In the genomic region with DNA sequence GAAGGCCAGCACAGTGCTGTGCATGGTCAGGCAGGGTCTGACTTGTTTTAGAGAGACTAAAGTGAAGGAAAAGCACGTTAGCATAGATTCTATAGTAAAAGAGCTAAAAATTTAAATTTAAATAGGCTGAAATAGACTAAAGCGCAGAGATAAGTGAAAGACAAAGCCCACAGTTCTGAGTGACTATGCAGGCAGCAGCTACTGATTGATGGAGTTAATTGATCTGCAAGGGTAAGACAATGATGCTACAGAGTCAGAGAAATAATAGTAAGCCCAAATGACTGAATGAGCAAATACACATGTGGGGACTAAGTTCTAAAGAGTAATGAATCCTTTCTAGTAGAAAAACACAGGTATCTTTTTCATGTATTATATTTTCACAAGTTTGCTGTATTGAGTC, we compare ENCODE assay signal across 29 mouse cellular contexts.
"Had no signal": no experiment of that assay in that cellular context is flagged by ENCODE, and none has a peak within 500 bp of the region (broad histone marks: within the 10 kb centered on the region; RNA-seq: fewer than 3 reads in every experiment).

No protein-coding gene starts in this region.

- DNase-seq: heart, postnatal 10 days; heart, postnatal 14 days; heart, postnatal 36 days; heart, postnatal 4 days; kidney, adult 11 months; kidney, adult 18-20 months; kidney, adult 2 months; kidney, adult 8-10 months; kidney, adult 9 months; kidney, postnatal 10 days; kidney, postnatal 14 days; kidney, postnatal 25 days; kidney, postnatal 36 days; kidney, postnatal 4 days; layer of hippocampus, postnatal 36 days had no signal

- H3K27ac ChIP-seq: heart, embryonic 13.5 days; heart, embryonic 15.5 days; hindbrain, embryonic 10.5 days; hindbrain, embryonic 12.5 days; hindbrain, embryonic 13.5 days; hindbrain, embryonic 14.5 days; hindbrain, embryonic 15.5 days; hindbrain, postnatal 0 days; intestine, embryonic 15.5 days; kidney, embryonic 15.5 days; kidney, postnatal 0 days; layer of hippocampus, adult 2 months; left cerebral cortex, adult 2 months had no signal

- H3K4me3 ChIP-seq: heart, embryonic 12.5 days; heart, embryonic 13.5 days; heart, embryonic 15.5 days; hindbrain, embryonic 10.5 days; hindbrain, embryonic 12.5 days; hindbrain, embryonic 13.5 days; hindbrain, embryonic 15.5 days; intestine, embryonic 15.5 days; kidney, embryonic 15.5 days; layer of hippocampus, adult 2 months; left cerebral cortex, adult 2 months had no signal

- H3K9me3 ChIP-seq: heart, embryonic 12.5 days; heart, embryonic 13.5 days; heart, embryonic 15.5 days; hindbrain, embryonic 10.5 days; hindbrain, embryonic 12.5 days; hindbrain, embryonic 13.5 days; hindbrain, embryonic 15.5 days; intestine, embryonic 15.5 days; kidney, embryonic 15.5 days had no signal

- H3K9ac ChIP-seq: heart, embryonic 12.5 days; heart, embryonic 13.5 days; heart, embryonic 15.5 days; hindbrain, embryonic 12.5 days; hindbrain, embryonic 13.5 days; hindbrain, embryonic 14.5 days; hindbrain, embryonic 15.5 days; intestine, embryonic 15.5 days; kidney, embryonic 15.5 days had no signal

- H3K4me1 ChIP-seq: heart, embryonic 12.5 days; heart, embryonic 13.5 days; heart, embryonic 15.5 days; hindbrain, embryonic 10.5 days; hindbrain, embryonic 12.5 days; hindbrain, embryonic 13.5 days; hindbrain, embryonic 15.5 days; intestine, embryonic 15.5 days; kidney, embryonic 15.5 days had no signal

- H3K36me3 ChIP-seq: heart, embryonic 12.5 days; heart, embryonic 13.5 days; heart, embryonic 15.5 days; hindbrain, embryonic 10.5 days; hindbrain, embryonic 12.5 days; hindbrain, embryonic 13.5 days; hindbrain, embryonic 15.5 days; intestine, embryonic 15.5 days; kidney, embryonic 15.5 days had no signal
